Mouse (Mus musculus) bone marrow, adult 2 months (tissue): Measurements from ENCODE around the gene Polr1d.

ENCODE experiments used
- CTCF ChIP-seq: fragments of 200-500 bp; IDR thresholded peaks from 2 replicates; pipeline ENCODE4 v1.5.1; 2011; ENCODE audit warnings: low read length, control low read depth; ENCODE audit not compliant: control insufficient read depth, insufficient read depth
- POLR2A ChIP-seq: fragments of 200-500 bp; IDR thresholded peaks from 2 replicates; pipeline ENCODE4 v1.6.1; 2011; ENCODE audit warnings: low read depth, mild to moderate bottlenecking, control low read depth, low read length, borderline replicate concordance; ENCODE audit not compliant: control insufficient read depth

DNA sequence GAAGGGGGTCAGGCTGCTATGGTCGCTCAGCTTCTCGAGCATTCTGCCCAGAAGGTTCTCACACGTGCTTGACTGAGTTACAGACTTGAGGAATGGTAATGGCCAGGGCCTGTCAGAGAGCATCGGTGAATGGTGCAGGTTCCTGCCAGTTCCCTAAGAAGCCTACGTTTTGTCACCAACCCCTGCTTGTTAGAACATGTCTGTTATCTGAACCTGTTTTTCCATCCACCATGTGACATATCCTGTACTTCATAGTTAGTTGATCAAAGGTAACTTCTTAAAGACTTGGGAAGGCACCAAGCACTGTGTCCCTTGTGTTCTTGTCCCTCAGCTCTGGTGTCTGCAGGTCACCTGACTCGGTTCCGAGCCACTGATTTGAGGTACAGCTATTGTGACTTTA, 21.8 kb downstream of the Polr1d start:
- TF ChIP-seq POLR2A: no peak
- TF ChIP-seq CTCF: no peak
